Mouse (Mus musculus): ENCODE data around the gene Hspa2. TPM values are rescaled to one million over a fixed set of nuclear protein-coding genes. Genes with fewer than 3 reads are reported as not detected.
A peak's percentile ranks its signal among the peaks of the same experiment; 100 is the strongest.

Hspa2 gene
- 11.6 and 12.5 TPM in 2 replicates for polyA plus RNA-seq (2015; fragmentation: Nextera tagmentation; extraction: Ambion mirVana)

DNA sequence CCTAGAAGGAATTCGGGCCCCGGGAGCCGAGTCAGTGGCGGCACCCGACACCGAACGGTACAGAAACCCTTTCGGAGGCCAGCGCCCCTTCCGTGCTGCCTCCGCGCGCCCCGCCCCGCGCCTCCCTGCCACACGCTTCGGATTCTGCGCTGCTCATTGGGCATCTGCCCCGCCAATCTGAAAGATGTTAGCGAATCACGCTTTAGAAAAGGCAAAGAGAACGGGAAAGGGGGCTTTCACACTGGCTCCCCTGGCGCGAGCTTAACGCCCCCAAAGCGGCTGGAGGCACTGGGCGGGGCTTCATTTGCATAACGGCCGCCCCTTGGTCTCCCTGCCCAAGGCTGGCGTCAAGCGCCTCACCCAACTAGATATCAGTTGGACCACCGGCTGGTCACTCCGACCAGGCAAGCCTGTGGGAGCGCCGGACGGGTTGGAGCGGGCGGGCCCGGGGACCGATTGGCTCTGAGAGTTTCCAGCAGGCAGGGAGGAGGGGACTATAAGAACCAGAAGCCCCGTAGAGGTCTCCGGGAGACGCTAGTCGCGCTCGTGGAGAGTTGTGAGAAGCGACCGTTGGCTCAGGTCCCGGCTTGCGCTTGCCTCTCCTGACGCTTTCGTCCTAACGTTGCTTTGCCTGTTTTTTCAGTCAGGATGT lies at the start of gene Hspa2:
Gene Hspa2 (plus strand): TSS at position 291 of the 652 bp plus-strand sequence.
- Histone ChIP-seq H3K36me3 (ENCODE audit: control insufficient read depth, insufficient read depth, low read length) (no peaks in the 10 kb centered on the region), H3K27ac (ENCODE audit: low read length) (peak within 1 kb of the TSS; percentile 95), H3K27me3 (replicated peaks; ENCODE audit: control insufficient read depth, insufficient read depth, low read length) (peaks cover 27% of the 10 kb centered on the region), H3K4me2 (ENCODE audit: low read depth, low read length) (peak within 1 kb of the TSS; percentile 93), H3K4me3 (ENCODE audit: low read length) (peak within 1 kb of the TSS; percentile 78), H3K4me1 (ENCODE audit: control insufficient read depth, insufficient read depth, low read length) (peaks cover 21% of the 10 kb centered on the region), H3K9me3 (ENCODE audit: control insufficient read depth, low read length) (no peaks in the 10 kb centered on the region), H3K9ac (ENCODE audit: low read depth, low read length) (peak within 1 kb of the TSS; percentile 79)
- peak; percentile 97 for ATAC-seq
- under 1% methylated on average over 54 of the region's 54 CpGs for WGBS

DNA sequence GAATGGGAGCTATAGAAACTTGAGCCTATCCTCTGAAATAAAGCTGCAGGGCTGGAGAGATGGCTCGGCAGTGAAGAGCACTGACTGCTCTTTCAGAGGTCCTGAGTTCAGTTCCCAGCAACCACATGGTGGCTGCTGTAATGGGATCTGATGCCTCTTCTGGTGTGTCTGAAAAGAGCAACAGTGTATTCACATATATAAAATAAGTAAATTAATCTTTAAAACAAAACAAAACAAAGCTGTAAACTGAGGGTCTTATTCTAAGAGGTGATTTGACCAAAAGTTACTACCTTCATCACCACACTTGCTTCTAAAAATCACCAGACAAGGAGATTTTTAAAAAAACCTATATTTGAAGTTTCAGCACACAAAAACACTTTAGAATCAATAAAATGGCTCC lies 43.1 kb upstream of the Hspa2 start:
- H3K27ac ChIP-seq (ENCODE audit: low read length) = no peak overlapping the region

DNA sequence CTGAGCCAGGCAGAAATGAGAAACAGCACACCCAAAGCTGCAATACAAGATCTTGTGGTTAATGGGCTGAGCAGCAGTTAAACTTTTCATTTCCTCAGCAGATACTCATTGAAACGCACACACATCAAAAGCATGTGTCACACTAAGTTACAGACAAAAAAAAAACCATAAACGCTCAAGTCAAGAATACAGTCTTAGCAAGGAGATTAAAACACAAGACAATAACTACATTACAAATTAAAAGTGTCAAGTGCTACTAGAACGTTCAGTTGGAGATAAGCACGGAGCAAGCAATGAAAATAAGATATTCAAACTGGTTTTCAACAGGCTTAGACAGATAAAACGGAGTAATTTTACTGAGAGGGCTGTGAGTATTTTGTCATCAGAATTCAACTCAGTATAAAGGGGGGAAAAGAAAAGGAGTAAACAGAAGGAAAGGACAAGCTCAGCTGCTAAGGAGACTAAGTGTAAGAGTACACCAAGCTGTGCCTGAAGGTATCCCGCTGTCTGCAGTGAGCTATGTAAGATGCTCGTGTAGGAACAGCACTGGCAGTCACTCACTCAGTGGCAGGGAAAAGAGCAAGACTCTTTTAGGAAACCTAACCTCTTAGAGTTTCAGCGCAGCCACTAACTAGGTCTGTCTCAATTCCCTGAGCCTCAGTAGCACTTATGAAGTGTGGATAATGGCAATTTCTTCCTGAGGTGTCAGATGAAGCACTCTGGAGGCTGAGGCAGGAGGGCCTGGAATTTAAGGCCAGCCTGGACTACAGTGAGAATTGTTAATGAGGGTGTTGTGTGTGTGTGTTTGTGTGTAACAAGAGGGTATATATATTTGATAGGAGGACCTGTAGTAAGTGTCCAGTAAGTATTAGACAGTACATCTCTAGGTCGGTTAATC lies 42.3 kb upstream of the Hspa2 start:
- H3K27ac ChIP-seq (ENCODE audit: low read length) = no peak overlapping the region
- no peaks in the 10 kb centered on the region for H3K27me3 ChIP-seq (replicated peaks; ENCODE audit: control insufficient read depth, insufficient read depth, low read length)
- 72% methylated on average over 9 of the region's 9 CpGs for WGBS

More for the DNA sequence above, 43.1 kb upstream of the Hspa2 start:
- Histone ChIP-seq H3K36me3 (ENCODE audit: control insufficient read depth, insufficient read depth, low read length) (no peaks in the 10 kb centered on the region), H3K4me1 (ENCODE audit: control insufficient read depth, insufficient read depth, low read length) (no peaks in the 10 kb centered on the region), H3K9ac (ENCODE audit: low read depth, low read length) (no peak overlapping the region), H3K9me3 (ENCODE audit: control insufficient read depth, low read length) (no peaks in the 10 kb centered on the region), H3K4me3 (ENCODE audit: low read length) (no peak overlapping the region), H3K27me3 (replicated peaks; ENCODE audit: control insufficient read depth, insufficient read depth, low read length) (no peaks in the 10 kb centered on the region), H3K4me2 (ENCODE audit: low read depth, low read length) (no peak overlapping the region)
- ATAC-seq = no peak
- 80% methylated on average over 1 of the region's 1 CpGs for WGBS

DNA sequence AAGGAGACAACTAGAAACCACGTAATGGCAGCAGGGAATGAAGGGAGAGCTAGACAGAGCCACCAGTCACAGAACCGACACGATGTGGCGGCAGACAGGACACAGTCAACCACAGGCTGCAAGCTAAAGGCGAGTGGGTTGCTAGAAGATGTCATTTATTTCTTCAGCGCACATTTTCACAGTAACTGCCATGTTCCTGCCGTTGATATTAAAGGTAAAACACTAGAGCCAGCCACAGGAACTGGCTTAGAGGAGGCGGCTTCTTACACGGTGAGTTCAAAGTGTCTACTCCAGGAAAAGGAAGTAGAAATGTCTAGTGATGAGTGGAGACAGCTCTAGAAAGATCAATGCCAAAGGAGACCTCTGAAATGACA lies 41.7 kb upstream of the Hspa2 start:
- no peak for ATAC-seq
- Histone ChIP-seq H3K4me1 (ENCODE audit: control insufficient read depth, insufficient read depth, low read length) (peaks cover 6% of the 10 kb centered on the region), H3K4me2 (ENCODE audit: low read depth, low read length) (no peak overlapping the region), H3K9ac (ENCODE audit: low read depth, low read length) (no peak overlapping the region), H3K27me3 (replicated peaks; ENCODE audit: control insufficient read depth, insufficient read depth, low read length) (no peaks in the 10 kb centered on the region), H3K4me3 (ENCODE audit: low read length) (no peak overlapping the region), H3K27ac (ENCODE audit: low read length) (no peak overlapping the region), H3K9me3 (ENCODE audit: control insufficient read depth, low read length) (no peaks in the 10 kb centered on the region), H3K36me3 (ENCODE audit: control insufficient read depth, insufficient read depth, low read length) (no peaks in the 10 kb centered on the region)
- WGBS = 77% methylated on average over 9 of the region's 9 CpGs

More for the DNA sequence above, 42.3 kb upstream of the Hspa2 start:
- Histone ChIP-seq H3K4me1 (ENCODE audit: control insufficient read depth, insufficient read depth, low read length) (no peaks in the 10 kb centered on the region), H3K4me3 (ENCODE audit: low read length) (no peak overlapping the region), H3K9ac (ENCODE audit: low read depth, low read length) (no peak overlapping the region), H3K36me3 (ENCODE audit: control insufficient read depth, insufficient read depth, low read length) (no peaks in the 10 kb centered on the region), H3K9me3 (ENCODE audit: control insufficient read depth, low read length) (no peaks in the 10 kb centered on the region), H3K4me2 (ENCODE audit: low read depth, low read length) (no peak overlapping the region)
- no peak for ATAC-seq

DNA sequence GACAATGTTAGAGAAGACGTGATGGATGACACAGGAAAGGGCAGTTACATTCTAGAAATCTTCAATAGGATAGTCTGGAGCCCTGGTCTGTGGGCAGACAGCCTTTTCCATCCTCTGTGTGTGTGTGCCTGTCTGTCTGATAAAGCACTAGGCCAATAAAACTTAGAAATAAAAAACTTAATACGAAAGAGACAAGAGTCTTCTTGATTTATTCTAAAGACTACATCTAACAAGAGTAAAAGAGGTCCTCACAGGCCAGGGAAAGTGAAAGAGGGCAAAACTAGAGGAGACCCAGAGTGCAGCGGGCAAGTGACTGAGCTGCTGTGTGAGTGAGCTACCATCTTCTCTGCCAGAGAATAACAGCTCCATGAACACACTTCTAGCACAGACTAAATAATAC lies 37.7 kb upstream of the Hspa2 start:
- Histone ChIP-seq H3K4me1 (ENCODE audit: control insufficient read depth, insufficient read depth, low read length) (peaks cover 17% of the 10 kb centered on the region), H3K9me3 (ENCODE audit: control insufficient read depth, low read length) (no peaks in the 10 kb centered on the region), H3K9ac (ENCODE audit: low read depth, low read length) (no peak overlapping the region), H3K4me3 (ENCODE audit: low read length) (no peak overlapping the region), H3K27ac (ENCODE audit: low read length) (no peak overlapping the region), H3K4me2 (ENCODE audit: low read depth, low read length) (no peak overlapping the region), H3K36me3 (ENCODE audit: control insufficient read depth, insufficient read depth, low read length) (no peaks in the 10 kb centered on the region), H3K27me3 (replicated peaks; ENCODE audit: control insufficient read depth, insufficient read depth, low read length) (no peaks in the 10 kb centered on the region)
- WGBS = 77% methylated on average over 3 of the region's 3 CpGs
- ATAC-seq = no peak

DNA sequence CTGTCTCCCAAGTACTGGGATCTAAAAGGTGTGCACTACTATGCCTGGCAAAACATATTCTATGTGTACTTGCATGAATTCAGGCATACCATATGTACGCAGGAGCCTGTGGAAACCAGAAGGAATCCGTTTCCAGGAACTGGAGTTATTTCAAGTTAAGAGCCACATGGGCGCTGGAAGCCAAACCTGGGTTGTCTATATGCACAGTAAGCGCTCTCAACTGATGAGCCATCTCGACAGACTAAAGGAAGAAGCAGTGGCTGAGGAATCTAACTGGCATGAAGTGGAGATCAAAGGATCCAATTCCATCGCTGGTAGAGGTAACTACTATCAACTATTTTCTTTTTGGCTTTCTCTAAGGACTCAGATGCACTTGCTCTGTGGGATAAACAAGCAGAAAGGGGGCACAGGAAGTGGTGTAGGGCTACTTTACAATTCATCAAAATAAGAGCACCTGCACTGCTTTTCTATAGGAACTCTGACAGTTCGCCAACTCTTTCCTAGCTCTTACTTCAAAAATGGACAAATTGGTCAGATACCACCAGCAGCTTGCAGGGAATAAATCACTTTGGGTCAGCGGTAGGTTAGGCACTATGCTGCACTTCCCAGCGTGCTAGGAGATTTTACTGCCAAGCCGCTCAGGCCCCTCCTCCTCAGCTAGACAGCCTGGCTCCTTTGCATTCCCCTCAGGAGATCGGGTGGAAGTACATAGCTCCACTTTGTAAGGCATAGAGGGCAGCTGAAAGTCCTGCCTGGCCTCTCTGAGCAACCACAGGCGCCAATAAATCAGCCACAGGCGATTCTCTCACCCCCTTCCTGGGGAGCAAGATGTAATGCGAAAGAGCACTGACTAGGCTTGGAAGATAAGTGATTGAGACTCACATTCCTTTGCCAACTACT lies 36.6 kb upstream of the Hspa2 start:
- Histone ChIP-seq H3K4me1 (ENCODE audit: control insufficient read depth, insufficient read depth, low read length) (peaks cover 23% of the 10 kb centered on the region), H3K9me3 (ENCODE audit: control insufficient read depth, low read length) (no peaks in the 10 kb centered on the region), H3K4me2 (ENCODE audit: low read depth, low read length) (peak overlapping the region; percentile 81), H3K27ac (ENCODE audit: low read length) (peak overlapping the region; percentile 17), H3K9ac (ENCODE audit: low read depth, low read length) (peak overlapping the region; percentile 44; the same call in 1 of the 2 replicates), H3K4me3 (ENCODE audit: low read length) (peak overlapping the region; percentile 22), H3K36me3 (ENCODE audit: control insufficient read depth, insufficient read depth, low read length) (no peaks in the 10 kb centered on the region), H3K27me3 (replicated peaks; ENCODE audit: control insufficient read depth, insufficient read depth, low read length) (no peaks in the 10 kb centered on the region)
- WGBS = 23% methylated on average over 14 of the region's 14 CpGs
- ATAC-seq = no peak

DNA sequence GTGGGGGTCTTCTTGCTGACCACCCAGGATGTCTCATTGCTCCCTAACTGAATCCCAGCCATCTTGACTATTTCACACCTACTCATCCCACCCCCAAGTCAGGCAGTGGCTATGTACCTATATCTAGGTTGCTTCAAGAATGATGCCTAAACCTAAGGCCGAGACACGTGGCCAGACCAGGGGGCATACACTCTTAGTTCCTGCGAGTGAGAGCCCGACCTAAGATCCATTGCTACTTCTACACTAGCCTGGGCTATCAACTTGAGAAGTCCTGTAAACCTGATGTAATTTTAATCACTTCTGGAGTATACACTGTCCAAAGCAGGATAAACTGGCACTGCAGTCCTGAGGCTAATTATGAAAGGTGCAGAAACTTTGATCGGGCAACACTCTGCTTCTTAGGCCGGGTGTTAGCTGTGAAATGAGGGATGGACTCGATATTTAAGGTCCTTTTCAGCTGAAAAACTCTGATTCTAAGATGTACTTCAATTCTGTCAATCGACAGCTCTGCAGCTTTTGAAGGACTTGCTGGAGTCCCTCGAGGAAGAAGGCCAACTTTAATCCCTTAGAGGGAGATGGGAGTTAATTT lies 35.7 kb upstream of the Hspa2 start:
- H3K4me1 ChIP-seq (ENCODE audit: control insufficient read depth, insufficient read depth, low read length) = peaks cover 31% of the 10 kb centered on the region
- H3K9ac ChIP-seq (ENCODE audit: low read depth, low read length) = peak overlapping the region; percentile 99
- ATAC-seq = no peak
- H3K9me3 ChIP-seq (ENCODE audit: control insufficient read depth, low read length) = no peaks in the 10 kb centered on the region
- peak overlapping the region; percentile 99 for H3K4me3 ChIP-seq (ENCODE audit: low read length)
- no peaks in the 10 kb centered on the region for H3K27me3 ChIP-seq (replicated peaks; ENCODE audit: control insufficient read depth, insufficient read depth, low read length)
- H3K36me3 ChIP-seq (ENCODE audit: control insufficient read depth, insufficient read depth, low read length) = no peaks in the 10 kb centered on the region
- WGBS = 12% methylated on average over 9 of the region's 9 CpGs
- peak overlapping the region; percentile 81 for H3K4me2 ChIP-seq (ENCODE audit: low read depth, low read length)
- H3K27ac ChIP-seq (ENCODE audit: low read length) = peak overlapping the region; percentile 100

DNA sequence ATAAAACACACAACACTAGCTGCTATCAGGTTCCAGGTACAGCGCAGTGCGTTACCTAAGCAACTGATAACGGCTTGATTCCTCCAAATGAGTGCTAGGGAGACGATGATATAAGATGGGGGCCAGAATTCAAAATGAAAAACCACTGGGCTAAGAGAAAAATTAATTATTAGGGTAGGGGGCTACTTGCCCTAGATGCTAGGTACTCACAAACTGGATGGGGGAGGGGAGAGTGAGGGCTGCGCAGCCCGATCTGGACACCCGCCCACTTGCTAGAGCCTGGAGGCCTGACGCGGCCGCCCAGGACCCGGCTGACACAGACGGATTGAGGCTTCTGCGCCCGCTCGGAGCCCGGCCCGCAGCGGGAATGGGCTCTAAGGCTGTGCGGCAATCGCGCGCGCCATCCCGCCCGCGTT lies 35.2 kb upstream of the Hspa2 start:
- peak overlapping the region; percentile 100 for H3K27ac ChIP-seq (ENCODE audit: low read length)
- peak overlapping the region; percentile 99 for H3K4me3 ChIP-seq (ENCODE audit: low read length)
- under 1% methylated on average over 26 of the region's 26 CpGs for WGBS
- no peaks in the 10 kb centered on the region for H3K36me3 ChIP-seq (ENCODE audit: control insufficient read depth, insufficient read depth, low read length)
- H3K9me3 ChIP-seq (ENCODE audit: control insufficient read depth, low read length) = no peaks in the 10 kb centered on the region
- no peaks in the 10 kb centered on the region for H3K27me3 ChIP-seq (replicated peaks; ENCODE audit: control insufficient read depth, insufficient read depth, low read length)
- H3K4me2 ChIP-seq (ENCODE audit: low read depth, low read length) = peak overlapping the region; percentile 81
- ATAC-seq = peak; percentile 41
- H3K9ac ChIP-seq (ENCODE audit: low read depth, low read length) = peak overlapping the region; percentile 99
- H3K4me1 ChIP-seq (ENCODE audit: control insufficient read depth, insufficient read depth, low read length) = peaks cover 31% of the 10 kb centered on the region

Data from intestine, embryonic 16.5 days (tissue).